Mouse (Mus musculus) monocyte, adult 2 months (primary cell): ENCODE measurements around the gene Mllt1.
"Not testable (repeated sequence)": the region's sequence is repeated elsewhere in the genome, so short reads cannot be mapped to it uniquely, and the experiment has no call there.

ENCODE experiments used
- DNase-seq, 2 experiments: peaks; one replicate each; pipeline ENCODE4 v3.0.0; 2022; ENCODE audit warnings: low spot score in 2 of 2, low read depth in 1 of 2

The Mllt1 gene

DNA sequence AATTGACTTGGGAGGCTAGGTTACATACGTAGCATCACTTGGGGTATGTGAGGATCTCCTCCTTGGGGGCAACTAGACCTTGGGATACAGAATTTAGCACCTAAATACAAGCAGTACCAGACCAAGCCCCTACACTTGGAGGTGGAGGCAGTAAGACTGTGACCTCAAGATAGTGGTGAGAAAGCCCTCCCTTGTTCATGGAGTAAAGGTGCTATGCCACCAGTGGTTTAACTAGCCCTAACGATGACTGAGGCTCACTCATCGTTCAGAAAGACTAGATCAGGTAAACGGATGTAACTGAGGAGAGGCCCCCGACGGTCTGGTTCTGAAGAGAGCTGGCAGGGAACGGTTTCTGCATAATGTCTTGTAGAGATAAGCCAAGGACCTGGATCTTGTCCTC, 1.5 kb upstream of the Mllt1 start:
- DNase-seq = no peak

- DNase-seq = no peak
Measured at GRCm38 (mm10) chr17:56934545-56935330, 477 bp downstream of the Mllt1 start.

GRCm38 (mm10) chr17:56933395-56933794, 1.8 kb downstream of the Mllt1 start:
- DNase-seq = no peak

DNA sequence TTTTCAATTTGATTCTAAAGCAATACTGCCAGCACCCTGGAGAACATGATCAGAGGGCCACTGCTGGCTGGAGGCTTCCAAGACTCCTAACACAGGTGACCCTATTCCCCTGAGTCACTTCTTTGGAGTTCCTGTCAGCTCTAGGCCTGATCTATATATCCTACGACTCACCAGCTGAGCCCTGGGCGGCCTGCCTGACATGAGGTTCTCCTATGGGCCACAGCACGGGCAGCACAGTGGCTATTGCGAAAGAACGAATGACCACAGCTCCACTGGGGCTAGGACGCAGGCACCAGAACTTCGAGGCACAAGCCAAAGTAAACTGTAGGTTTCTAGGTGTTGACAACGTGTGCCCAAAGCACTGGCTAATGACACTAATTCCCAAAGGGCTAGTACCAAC, 5.2 kb downstream of the Mllt1 start:
- DNase-seq = no peak

DNA sequence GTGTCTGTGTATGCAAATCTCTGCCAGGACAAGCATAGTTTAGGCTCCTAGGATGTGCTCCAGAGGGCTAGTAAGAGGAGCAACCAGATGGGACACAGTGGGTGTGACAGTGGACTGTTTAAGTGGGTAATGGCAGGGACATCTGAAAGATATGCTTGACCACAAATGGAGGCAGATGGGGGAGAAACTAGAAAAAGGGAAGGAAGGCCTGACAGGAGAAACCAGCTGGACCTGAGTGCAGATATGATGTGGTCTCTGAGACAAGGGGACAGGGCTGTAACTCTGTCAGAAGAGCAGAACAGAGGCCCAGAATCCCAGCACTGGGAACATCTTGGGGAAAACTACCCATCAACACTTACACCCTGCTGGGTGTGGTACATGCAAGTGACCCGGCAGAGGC, 5.7 kb downstream of the Mllt1 start:
- no peak for DNase-seq

GRCm38 (mm10) chr17:56929101-56929500, 6.1 kb downstream of the Mllt1 start:
- no peak for DNase-seq

GRCm38 (mm10) chr17:56925998-56926397, 9.2 kb downstream of the Mllt1 start:
- no peak for DNase-seq

DNA sequence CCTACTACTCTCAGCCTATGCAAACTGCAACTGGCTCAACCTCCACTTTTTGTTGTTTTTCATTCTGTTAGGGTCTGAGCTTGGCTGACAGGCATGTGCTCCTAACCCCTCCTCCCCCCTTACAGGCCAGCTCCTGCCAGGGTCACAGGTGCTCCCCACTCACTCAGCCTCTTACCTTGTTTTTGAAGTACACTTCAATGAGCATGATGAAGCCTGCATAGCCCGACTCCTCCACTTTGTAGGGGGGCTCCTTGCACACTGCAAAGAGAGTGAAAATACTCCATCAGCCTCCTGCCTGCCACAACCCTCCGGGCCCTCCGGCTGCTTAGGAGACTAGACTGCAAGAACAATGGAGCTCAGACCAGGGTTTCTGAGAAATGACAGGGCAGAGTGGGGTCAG, 15.5 kb downstream of the Mllt1 start:
- no peak for DNase-seq

GRCm38 (mm10) chr17:56917166-56917565, 18.0 kb downstream of the Mllt1 start:
- no peak for DNase-seq

DNA sequence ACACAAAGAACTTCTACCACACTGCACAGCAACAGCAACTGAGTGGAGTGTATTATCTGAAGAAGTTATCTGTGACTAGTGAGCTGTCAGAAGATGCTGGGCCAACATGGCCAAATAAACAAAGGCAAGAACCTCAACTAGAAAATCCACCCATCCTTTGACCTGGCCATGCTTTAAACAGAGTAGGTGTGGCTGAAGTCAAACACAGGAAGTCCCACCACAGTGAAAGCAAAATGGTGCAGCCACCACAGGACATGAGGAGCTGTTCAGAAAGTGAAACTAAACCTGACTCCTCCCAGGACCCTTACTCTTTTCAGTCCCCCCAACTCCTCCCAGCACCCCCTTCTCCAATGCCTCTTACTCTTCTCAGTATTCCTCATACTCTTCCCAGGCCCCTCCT, 21.8 kb downstream of the Mllt1 start:
- no peak for DNase-seq

- DNase-seq = no peak
Measured at GRCm38 (mm10) chr17:56913023-56913422, 22.2 kb downstream of the Mllt1 start.

DNA sequence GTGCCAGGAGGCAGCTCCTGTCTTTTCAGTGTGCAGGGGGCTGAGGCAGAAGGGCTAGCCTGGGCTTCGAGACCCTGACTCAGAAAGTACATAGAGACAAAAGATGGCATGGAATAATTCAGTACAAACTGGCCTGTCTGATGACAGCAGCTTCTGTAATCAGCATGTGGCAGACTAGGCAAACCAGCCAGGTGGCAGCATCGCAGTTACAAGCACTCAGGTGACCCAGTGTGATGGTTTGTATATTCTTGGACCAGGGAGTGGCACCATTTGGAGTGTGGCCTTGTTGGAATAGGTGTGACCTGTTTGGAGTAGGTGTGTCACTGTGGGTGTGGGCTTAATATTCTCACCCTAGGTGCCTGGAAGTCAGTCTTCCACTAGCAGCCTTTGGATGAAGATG, 25.5 kb downstream of the Mllt1 start:
- not testable (repeated sequence) for DNase-seq

DNA sequence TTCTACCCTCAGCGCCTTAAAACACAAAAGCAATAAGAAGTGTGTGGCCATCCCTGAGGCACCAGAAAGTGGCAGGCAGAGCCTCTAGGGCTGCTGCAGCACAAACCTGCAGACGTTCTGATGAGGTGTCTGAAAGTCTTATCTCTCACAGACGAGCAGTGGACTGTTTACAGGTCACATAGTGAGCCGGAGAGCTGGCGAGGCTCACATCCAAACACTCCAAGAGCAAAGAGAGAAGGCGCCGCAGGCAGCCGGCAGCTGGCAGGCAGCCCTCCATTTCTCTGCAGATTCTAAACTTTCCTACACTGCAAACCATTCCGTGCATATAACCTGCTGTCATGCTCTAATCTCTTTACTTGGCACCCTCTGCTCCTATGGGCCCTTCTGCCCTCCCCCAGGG, 27.3 kb downstream of the Mllt1 start:
- no peak for DNase-seq

- no peak for DNase-seq
Measured at GRCm38 (mm10) chr17:56907096-56907495, 28.1 kb downstream of the Mllt1 start.

DNA sequence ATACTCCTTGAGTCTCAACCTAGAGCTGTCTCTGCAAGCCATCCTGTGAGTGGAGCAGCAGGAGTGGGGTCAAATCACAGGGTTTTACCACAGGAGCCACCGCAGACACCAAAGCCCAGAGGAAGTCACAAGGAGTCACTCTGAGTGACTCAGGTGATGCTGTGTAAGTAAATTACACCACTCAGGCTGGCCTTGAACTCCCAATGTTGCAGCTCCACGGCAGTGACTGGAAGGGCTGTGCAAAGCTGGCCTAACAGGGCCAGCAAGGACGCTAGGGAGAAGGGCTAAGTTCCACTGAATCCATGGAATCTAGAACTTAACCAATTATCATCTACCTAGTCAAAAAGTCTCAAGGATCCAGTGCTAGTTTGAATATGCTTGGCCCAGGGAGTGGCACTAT, 29.0 kb downstream of the Mllt1 start:
- DNase-seq = no peak

DNA sequence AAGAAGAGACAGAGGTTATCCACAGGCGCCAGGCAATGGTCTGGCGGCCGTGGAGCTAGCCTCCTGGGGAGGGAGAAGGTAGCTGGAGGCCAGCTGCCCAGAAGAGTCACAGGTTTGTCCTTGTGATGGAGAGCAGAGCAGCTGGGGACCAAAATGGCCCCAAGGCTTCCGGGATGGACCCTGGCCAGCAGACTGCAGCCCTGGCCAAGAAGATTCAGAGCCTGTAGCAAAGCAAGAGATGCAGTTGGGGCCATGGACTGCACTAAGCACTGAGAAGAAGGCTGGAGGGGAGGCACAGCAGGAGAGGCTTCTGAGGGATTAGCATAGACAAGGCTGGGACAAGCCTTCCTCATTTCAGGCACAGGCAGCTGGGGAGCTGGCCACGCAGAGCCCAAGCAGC, 32.5 kb downstream of the Mllt1 start:
- no peak for DNase-seq

DNA sequence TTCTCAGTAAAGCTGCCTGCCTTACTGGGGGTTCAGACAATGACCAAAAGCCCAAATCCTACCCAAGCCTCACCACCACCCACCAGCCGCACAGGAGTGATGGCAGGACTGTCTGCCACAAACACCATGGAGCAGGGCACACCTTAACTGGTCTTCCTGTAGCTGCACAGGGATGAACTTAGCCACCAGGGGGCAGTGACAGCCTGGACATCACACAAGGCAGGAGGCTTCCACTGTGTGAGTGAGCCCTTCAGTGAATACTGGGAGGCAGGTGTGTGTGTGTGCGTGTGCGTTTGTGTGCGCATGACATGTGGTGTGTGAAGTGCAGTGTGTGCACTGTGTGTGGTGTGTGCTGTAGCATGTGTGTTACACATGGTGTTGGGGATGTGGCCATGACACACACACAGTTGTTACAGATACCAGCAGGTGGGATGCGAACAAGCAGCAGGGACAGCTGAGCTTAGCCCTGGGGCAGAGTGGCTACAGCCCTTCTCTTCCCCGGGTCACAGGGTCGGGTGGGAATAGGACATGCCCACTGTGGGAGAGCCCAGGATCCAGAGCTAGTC, 37.5 kb downstream of the Mllt1 start:
- peak; percentile 12 to 55 for DNase-seq

DNA sequence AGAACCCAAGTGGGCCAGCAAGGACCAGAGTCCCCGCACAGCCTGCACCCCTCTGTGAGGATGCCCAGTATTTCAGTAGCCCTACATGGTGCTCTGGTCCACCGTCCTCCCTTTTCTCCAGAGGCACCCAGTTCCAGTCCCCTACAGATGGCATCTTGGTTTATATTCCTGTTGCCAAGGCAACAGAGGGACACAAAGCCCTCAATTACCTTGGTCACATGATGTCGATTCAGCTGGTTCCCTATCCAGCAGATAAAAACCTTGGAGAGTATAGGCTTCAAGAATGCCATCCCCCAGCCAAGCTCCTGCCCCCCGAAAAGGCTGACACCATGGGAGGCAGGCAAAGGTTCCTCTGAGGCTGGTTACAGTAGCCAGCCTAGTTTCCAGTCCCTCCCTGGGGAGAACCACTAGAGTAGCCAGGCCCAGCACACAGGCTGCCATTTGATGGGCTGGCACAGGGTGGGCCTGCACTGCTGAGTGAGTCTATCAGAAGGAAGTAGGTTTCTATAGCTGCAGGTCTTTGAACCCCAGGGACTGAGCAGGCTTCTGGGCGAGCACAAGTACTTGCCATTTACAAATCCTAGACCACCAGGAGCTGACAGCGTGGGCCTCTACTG, 38.6 kb downstream of the Mllt1 start:
- no peak for DNase-seq

DNA sequence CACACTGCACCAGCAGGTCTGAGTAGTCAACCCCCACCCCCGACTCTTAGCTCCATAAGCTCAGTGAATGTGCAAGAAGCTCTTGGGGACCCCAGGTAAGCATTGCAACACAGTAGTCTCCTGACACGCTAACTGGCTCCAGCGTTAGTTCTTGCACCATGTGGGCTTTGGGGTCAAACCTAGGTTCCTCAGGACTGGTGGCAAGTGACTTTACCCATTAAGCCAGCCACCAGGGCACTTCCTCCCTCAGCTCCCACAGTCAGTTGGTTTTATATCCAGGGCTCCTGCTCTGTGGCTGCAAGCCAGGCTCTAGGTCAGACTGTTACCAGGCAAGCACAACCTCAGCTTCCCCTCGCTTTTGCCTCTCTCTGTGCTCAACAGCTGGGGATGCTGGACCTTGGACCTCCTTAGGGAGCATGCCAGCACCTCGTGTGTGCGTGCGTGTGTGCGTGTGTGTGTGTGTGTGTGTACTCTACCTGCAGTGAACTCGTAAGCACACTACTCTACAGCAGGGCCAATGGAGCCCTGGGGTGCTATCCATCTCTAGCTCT, 39.8 kb downstream of the Mllt1 start:
- no peak for DNase-seq

- DNase-seq = no peak
Measured at GRCm38 (mm10) chr17:56890018-56890417, 45.2 kb downstream of the Mllt1 start.

DNA sequence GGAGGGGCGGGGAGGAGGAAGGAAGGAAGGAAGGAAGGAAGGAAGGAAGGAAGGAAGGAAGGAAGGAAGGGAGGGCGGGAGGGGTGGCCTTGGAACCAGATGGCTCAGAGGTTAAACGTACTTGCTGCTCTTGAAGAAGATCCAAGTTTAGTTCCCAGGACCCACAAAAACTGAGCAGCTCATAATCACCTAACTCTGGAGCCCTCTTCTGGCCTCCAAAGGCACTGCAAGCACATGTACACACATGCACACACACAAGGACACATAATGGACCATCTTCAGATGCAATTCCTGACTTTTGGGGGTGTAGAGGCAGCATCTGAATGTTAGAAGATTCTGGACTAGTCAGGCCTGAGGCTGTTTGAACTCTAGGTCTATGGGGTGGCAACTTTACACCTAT, 47.2 kb downstream of the Mllt1 start:
- no peak for DNase-seq

GRCm38 (mm10) chr17:56884809-56885208, 50.4 kb downstream of the Mllt1 start:
- DNase-seq = peak in 1 of 2 experiments; percentile 44
